Mouse (Mus musculus) testis, adult 2 months (tissue): ENCODE results near the gene Ttc7. TPM values are rescaled to one million over a fixed set of nuclear protein-coding genes. Genes with fewer than 3 reads are reported as not detected.
A peak's percentile ranks its signal among the peaks of the same experiment; 100 is the strongest.

Source experiments
- H3K27ac ChIP-seq: fragments of 200-500 bp; 2 replicates; pipeline ENCODE4 v1.5.1; 2012; ENCODE audit warnings: low read depth, low read length; ENCODE audit not compliant: control insufficient read depth, insufficient read depth
- H3K27me3 ChIP-seq: fragments of 200-500 bp; 2 replicates; pipeline ENCODE4 v1.6.1; 2012; ENCODE audit warnings: mild to moderate bottlenecking, low read length, moderate library complexity; ENCODE audit not compliant: control insufficient read depth, insufficient read depth
- H3K36me3 ChIP-seq: fragments of 200-500 bp; 2 replicates; pipeline ENCODE4 v1.6.1; 2012; ENCODE audit warnings: mild to moderate bottlenecking, low read length; ENCODE audit not compliant: control insufficient read depth, insufficient read depth
- H3K4me1 ChIP-seq: fragments of 200-500 bp; 2 replicates; pipeline ENCODE4 v1.6.1; 2012; ENCODE audit warnings: low read length; ENCODE audit not compliant: control insufficient read depth, insufficient read depth
- H3K4me3 ChIP-seq: fragments of 200-500 bp; 2 replicates; pipeline ENCODE4 v1.5.1; 2012; ENCODE audit warnings: low read depth, mild to moderate bottlenecking, low read length, moderate library complexity, mixed read lengths; ENCODE audit not compliant: control insufficient read depth
- CTCF ChIP-seq: fragments of 200-500 bp; IDR thresholded peaks from 2 replicates; pipeline ENCODE4 v1.5.1; 2012; ENCODE audit warnings: low read depth, mild to moderate bottlenecking, inconsistent platforms, low read length, moderate library complexity; ENCODE audit not compliant: control insufficient read depth, insufficient read depth, insufficient replicate concordance
- POLR2A ChIP-seq: fragments of 200-500 bp; IDR thresholded peaks from 2 replicates; pipeline ENCODE4 v1.6.1; 2012; ENCODE audit warnings: low read depth, mild to moderate bottlenecking, inconsistent platforms, low read length, moderate library complexity; ENCODE audit not compliant: control insufficient read depth
- polyA plus RNA-seq: library from polyadenylated mRNA; depleted of rRNA; stranded (reverse); fragments of >200 nt; gene quantifications from 2 replicates; pipeline ENCODE4 v1.2.3, GENCODE M21; 2012

Ttc7 gene
- polyA plus RNA-seq, 1 experiment: 71.5 TPM

DNA sequence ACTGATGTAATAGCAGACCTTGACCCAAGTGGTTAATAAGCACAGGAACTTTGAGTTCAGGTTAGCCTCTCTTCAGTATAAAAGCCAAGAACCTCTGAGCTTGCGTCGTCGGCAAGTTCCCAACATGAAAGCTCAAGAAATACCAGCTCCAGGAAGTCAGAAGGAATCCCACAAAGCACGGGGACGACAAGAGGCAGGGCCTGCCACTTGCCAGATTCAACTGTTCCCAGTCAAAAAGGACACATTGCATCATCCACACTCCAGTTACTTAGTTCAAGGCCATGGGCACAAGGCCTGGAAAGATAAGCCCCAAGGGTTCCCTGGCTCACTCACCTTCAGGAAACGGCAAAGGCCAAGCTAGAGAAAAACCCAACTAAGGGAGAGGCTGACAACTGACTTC is 19.3 kb upstream of the Ttc7 start:
- no peak for TF ChIP-seq POLR2A
- TF ChIP-seq CTCF: no peak
- no peaks in the 10 kb centered on the region for H3K27me3 ChIP-seq
- H3K4me3 ChIP-seq: no peak overlapping the region
- H3K27ac ChIP-seq: no peak overlapping the region
- peaks cover 7% of the 10 kb centered on the region for H3K4me1 ChIP-seq
- no peaks in the 10 kb centered on the region for H3K36me3 ChIP-seq

DNA sequence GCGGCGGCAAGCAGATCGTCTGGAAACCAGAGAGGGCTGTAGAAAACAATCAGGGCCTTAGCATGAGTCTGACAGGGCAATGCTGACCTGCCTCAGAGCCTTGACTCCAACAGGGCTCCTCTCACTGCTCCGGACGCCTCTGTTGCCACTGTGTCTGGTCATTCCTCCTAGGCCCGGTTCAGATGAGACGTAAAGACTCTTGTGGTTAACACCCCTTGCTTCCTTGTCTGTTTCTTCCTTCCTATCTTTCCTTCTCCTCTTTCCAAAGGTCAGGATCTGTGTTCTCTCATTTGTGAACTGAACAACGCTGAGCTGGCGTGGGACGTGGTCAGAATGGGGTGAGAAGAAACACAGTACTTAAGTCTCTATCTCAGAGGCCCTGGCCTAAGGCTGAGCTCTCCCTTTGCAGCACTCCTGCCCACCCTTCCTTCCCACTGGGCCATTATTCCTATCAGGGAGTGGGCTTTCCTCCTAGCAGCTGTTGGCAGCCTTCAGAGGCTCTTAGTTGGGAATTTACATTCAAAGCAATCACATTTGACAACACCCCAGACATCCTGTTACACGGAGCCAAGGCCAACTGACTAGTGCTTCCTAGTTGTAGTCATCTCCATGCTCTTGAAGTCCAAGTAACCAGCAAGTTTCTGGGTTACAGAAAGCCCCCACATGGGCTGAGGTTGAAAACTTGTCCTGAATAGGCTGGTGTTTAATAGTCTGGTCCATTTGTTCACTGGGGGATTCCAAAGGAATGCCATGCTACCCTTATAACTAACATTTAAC is 18.4 kb upstream of the Ttc7 start:
- Histone ChIP-seq H3K36me3 (no peaks in the 10 kb centered on the region), H3K4me1 (peaks cover 7% of the 10 kb centered on the region), H3K27me3 (no peaks in the 10 kb centered on the region), H3K4me3 (peak overlapping the region; percentile 91; the same call in 1 of the 2 replicates), H3K27ac (peak overlapping the region; percentile 36)
- TF ChIP-seq POLR2A: no peak
- TF ChIP-seq CTCF: no peak

GRCm38 (mm10) chr17:87264927-87265791 is 17.5 kb upstream of the Ttc7 start:
- no peaks in the 10 kb centered on the region for H3K36me3 ChIP-seq
- peak overlapping the region; percentile 74 for H3K27ac ChIP-seq
- H3K4me3 ChIP-seq: peak overlapping the region; percentile 91
- H3K4me1 ChIP-seq: peaks cover 7% of the 10 kb centered on the region
- H3K27me3 ChIP-seq: no peaks in the 10 kb centered on the region
- no peak for TF ChIP-seq POLR2A
- TF ChIP-seq CTCF: no peak

- no peaks in the 10 kb centered on the region for H3K36me3 ChIP-seq
- peaks cover 7% of the 10 kb centered on the region for H3K4me1 ChIP-seq
- H3K27me3 ChIP-seq: no peaks in the 10 kb centered on the region
- H3K4me3 ChIP-seq: peak within 1 kb of the TSS; percentile 91
- no peak for TF ChIP-seq CTCF
- TF ChIP-seq POLR2A: peak; percentile 92
- peak within 1 kb of the TSS; percentile 91 for H3K27ac ChIP-seq
Measured at GRCm38 (mm10) chr17:87265792-87266186, 16.9 kb upstream of the Ttc7 start, which contains the start of gene Mcfd2. Gene Mcfd2, minus strand, starts transcription at chr17:87265935.

- no peaks in the 10 kb centered on the region for H3K36me3 ChIP-seq
- no peak overlapping the region for H3K27ac ChIP-seq
- H3K27me3 ChIP-seq: no peaks in the 10 kb centered on the region
- no peak overlapping the region for H3K4me3 ChIP-seq
- no peaks in the 10 kb centered on the region; the same call in none of the 2 replicates for H3K4me1 ChIP-seq
- no peak for TF ChIP-seq CTCF
- no peak for TF ChIP-seq POLR2A
Measured at GRCm38 (mm10) chr17:87269454-87269853, 13.2 kb upstream of the Ttc7 start.

- Histone ChIP-seq H3K27ac (no peak overlapping the region), H3K4me1 (no peaks in the 10 kb centered on the region), H3K36me3 (no peaks in the 10 kb centered on the region), H3K27me3 (no peaks in the 10 kb centered on the region), H3K4me3 (no peak overlapping the region)
- no peak for TF ChIP-seq POLR2A
- no peak for TF ChIP-seq CTCF
Measured at GRCm38 (mm10) chr17:87275363-87276341, 7.0 kb upstream of the Ttc7 start.
